Mouse (Mus musculus): ENCODE results near the gene Il27ra. TPM values are rescaled to one million over a fixed set of nuclear protein-coding genes. Genes with fewer than 3 reads are reported as not detected.

The Il27ra gene
- polyA plus RNA-seq, 1 experiment from 2014 or later, result 6.1 TPM

DNA sequence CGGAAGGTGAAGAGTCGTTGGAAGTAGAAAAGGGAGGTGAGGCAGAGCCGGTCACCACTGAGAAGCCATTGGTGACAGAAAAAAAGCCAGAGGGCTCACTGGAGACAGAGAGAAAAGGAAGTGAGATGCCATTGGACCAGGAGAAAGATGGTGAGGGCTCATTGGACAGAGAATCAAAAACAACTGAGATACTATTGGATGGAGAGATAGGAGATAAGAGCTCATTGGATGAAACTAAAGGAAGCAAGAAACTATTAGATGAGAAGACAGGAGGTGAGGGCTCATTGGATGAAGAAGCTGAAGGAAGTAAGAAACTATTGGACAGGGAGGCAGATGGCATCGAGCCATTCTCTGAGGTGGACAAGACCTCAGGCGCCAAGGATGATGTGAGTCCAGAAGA, 13.1 kb downstream of the Il27ra start:
- Histone ChIP-seq H3K4me1 (ENCODE audit: control insufficient read depth in 2 of 2, insufficient read depth in 2 of 2, low read length in 2 of 2) (peaks cover 5 to 10% of the 10 kb centered on the region in 2 experiments; a peak in 3 of 4 replicates), H3K9ac (ENCODE audit: low read length) (no peak overlapping the region), H3K4me3 (ENCODE audit: control insufficient read depth in 1 of 2, insufficient read depth in 1 of 2, low read depth in 1 of 2, low read length in 2 of 2) (no peak overlapping the region), H3K27ac (replicated peaks in 1 of 2; ENCODE audit: control insufficient read depth in 1 of 2, insufficient read depth in 1 of 2, low read depth in 2 of 2, low read length in 2 of 2) (no peak overlapping the region), H3K36me3 (ENCODE audit: control insufficient read depth, insufficient read depth, low read length) (no peaks in the 10 kb centered on the region), H3K9me3 (ENCODE audit: control insufficient read depth, low read length) (no peaks in the 10 kb centered on the region), H3K4me2 (ENCODE audit: low read length) (no peak overlapping the region), H3K27me3 (ENCODE audit: control insufficient read depth, insufficient read depth, low read length) (peaks cover 37% of the 10 kb centered on the region)
- no peak for ATAC-seq (ENCODE audit: insufficient number of reproducible peaks, insufficient read depth, low FRiP score, low read depth)
- WGBS, result 76% methylated on average over 5 of the region's 5 CpGs

DNA sequence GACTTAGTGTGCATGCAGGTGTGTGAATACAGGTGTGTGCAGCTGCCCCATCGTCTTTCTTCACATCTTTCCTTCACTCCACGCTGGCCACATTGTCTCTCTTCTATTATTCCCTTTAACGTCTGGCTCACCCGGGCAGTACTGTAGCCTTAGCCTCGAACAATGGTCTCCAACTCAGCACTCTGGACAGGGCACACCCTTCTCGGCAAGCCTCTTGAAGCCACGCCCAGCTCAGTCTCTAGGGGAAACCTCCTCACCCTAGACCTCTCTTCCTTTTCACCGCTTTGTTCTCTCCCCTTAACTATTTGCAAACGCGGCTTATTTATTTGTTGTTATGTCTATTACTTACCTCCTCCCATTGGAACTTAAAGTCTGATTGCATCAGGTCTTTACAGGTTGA, 14.9 kb downstream of the Il27ra start:
- no peaks in the 10 kb centered on the region for H3K36me3 ChIP-seq (ENCODE audit: control insufficient read depth, insufficient read depth, low read length)
- no peaks in the 10 kb centered on the region for H3K9me3 ChIP-seq (ENCODE audit: control insufficient read depth, low read length)
- no peak overlapping the region for H3K4me2 ChIP-seq (ENCODE audit: low read length)
- H3K27me3 ChIP-seq (ENCODE audit: control insufficient read depth, insufficient read depth, low read length), result peaks cover 38% of the 10 kb centered on the region
- H3K4me1 ChIP-seq (ENCODE audit: control insufficient read depth in 2 of 2, insufficient read depth in 2 of 2, low read length in 2 of 2), result peaks cover 17 to 28% of the 10 kb centered on the region in 2 experiments
- H3K9ac ChIP-seq (ENCODE audit: low read length), result no peak overlapping the region
- H3K27ac ChIP-seq (replicated peaks in 1 of 2; ENCODE audit: control insufficient read depth in 1 of 2, insufficient read depth in 1 of 2, low read depth in 2 of 2, low read length in 2 of 2), result no peak overlapping the region
- ATAC-seq (ENCODE audit: insufficient number of reproducible peaks, insufficient read depth, low FRiP score, low read depth), result no peak
- WGBS, result 15% methylated on average over 10 of the region's 10 CpGs
- H3K4me3 ChIP-seq (ENCODE audit: control insufficient read depth in 1 of 2, insufficient read depth in 1 of 2, low read depth in 1 of 2, low read length in 2 of 2), result no peak overlapping the region

GRCm38 (mm10) chr8:84025863-84026262, 16.5 kb downstream of the Il27ra start:
- 0 out of 2 replicates have a peak, but pooled peaks have one; percentile 20 for ATAC-seq (ENCODE audit: insufficient number of reproducible peaks, insufficient read depth, low FRiP score, low read depth)
- Histone ChIP-seq H3K27me3 (ENCODE audit: control insufficient read depth, insufficient read depth, low read length) (peaks cover 50% of the 10 kb centered on the region), H3K9me3 (ENCODE audit: control insufficient read depth, low read length) (no peaks in the 10 kb centered on the region), H3K36me3 (ENCODE audit: control insufficient read depth, insufficient read depth, low read length) (no peaks in the 10 kb centered on the region), H3K4me3 (ENCODE audit: control insufficient read depth in 1 of 2, insufficient read depth in 1 of 2, low read depth in 1 of 2, low read length in 2 of 2) (peak overlapping the region; percentile 37 to 45), H3K4me1 (ENCODE audit: control insufficient read depth in 2 of 2, insufficient read depth in 2 of 2, low read length in 2 of 2) (peaks cover 24 to 42% of the 10 kb centered on the region in 2 experiments), H3K4me2 (ENCODE audit: low read length) (peak overlapping the region; percentile 80), H3K9ac (ENCODE audit: low read length) (peak overlapping the region; percentile 54), H3K27ac (replicated peaks in 1 of 2; ENCODE audit: control insufficient read depth in 1 of 2, insufficient read depth in 1 of 2, low read depth in 2 of 2, low read length in 2 of 2) (no peak overlapping the region)
- under 1% methylated on average over 41 of the region's 41 CpGs for WGBS

GRCm38 (mm10) chr8:84024171-84024570, 18.2 kb downstream of the Il27ra start:
- Histone ChIP-seq H3K4me2 (ENCODE audit: low read length) (no peak overlapping the region), H3K36me3 (ENCODE audit: control insufficient read depth, insufficient read depth, low read length) (no peaks in the 10 kb centered on the region), H3K27ac (replicated peaks in 1 of 2; ENCODE audit: control insufficient read depth in 1 of 2, insufficient read depth in 1 of 2, low read depth in 2 of 2, low read length in 2 of 2) (peak overlapping the region in 1 of 2 experiments; percentile 83; a peak in 1 of 4 replicates), H3K27me3 (ENCODE audit: control insufficient read depth, insufficient read depth, low read length) (peaks cover 59% of the 10 kb centered on the region), H3K4me1 (ENCODE audit: control insufficient read depth in 2 of 2, insufficient read depth in 2 of 2, low read length in 2 of 2) (peaks cover 24 to 42% of the 10 kb centered on the region in 2 experiments), H3K9me3 (ENCODE audit: control insufficient read depth, low read length) (no peaks in the 10 kb centered on the region), H3K9ac (ENCODE audit: low read length) (no peak overlapping the region), H3K4me3 (ENCODE audit: control insufficient read depth in 1 of 2, insufficient read depth in 1 of 2, low read depth in 1 of 2, low read length in 2 of 2) (no peak overlapping the region)
- WGBS, result 18% methylated on average over 10 of the region's 10 CpGs
- no peak for ATAC-seq (ENCODE audit: insufficient number of reproducible peaks, insufficient read depth, low FRiP score, low read depth)

GRCm38 (mm10) chr8:84023631-84024030, 18.8 kb downstream of the Il27ra start:
- Histone ChIP-seq H3K36me3 (ENCODE audit: control insufficient read depth, insufficient read depth, low read length) (no peaks in the 10 kb centered on the region), H3K9ac (ENCODE audit: low read length) (no peak overlapping the region; the same call in 1 of the 2 replicates), H3K27me3 (ENCODE audit: control insufficient read depth, insufficient read depth, low read length) (peaks cover 57% of the 10 kb centered on the region), H3K27ac (replicated peaks in 1 of 2; ENCODE audit: control insufficient read depth in 1 of 2, insufficient read depth in 1 of 2, low read depth in 2 of 2, low read length in 2 of 2) (peak overlapping the region; percentile 81 to 83), H3K4me1 (ENCODE audit: control insufficient read depth in 2 of 2, insufficient read depth in 2 of 2, low read length in 2 of 2) (peaks cover 24 to 42% of the 10 kb centered on the region in 2 experiments), H3K9me3 (ENCODE audit: control insufficient read depth, low read length) (no peaks in the 10 kb centered on the region), H3K4me2 (ENCODE audit: low read length) (peak overlapping the region; percentile 48), H3K4me3 (ENCODE audit: control insufficient read depth in 1 of 2, insufficient read depth in 1 of 2, low read depth in 1 of 2, low read length in 2 of 2) (no peak overlapping the region)
- ATAC-seq (ENCODE audit: insufficient number of reproducible peaks, insufficient read depth, low FRiP score, low read depth), result no peak
- 23% methylated on average over 1 of the region's 1 CpGs for WGBS

- H3K4me2 ChIP-seq (ENCODE audit: low read length), result peak overlapping the region; percentile 48
- 1% methylated on average over 5 of the region's 5 CpGs for WGBS
- no peaks in the 10 kb centered on the region for H3K9me3 ChIP-seq (ENCODE audit: control insufficient read depth, low read length)
- peak overlapping the region; percentile 81 to 83 for H3K27ac ChIP-seq (replicated peaks in 1 of 2; ENCODE audit: control insufficient read depth in 1 of 2, insufficient read depth in 1 of 2, low read depth in 2 of 2, low read length in 2 of 2)
- H3K4me1 ChIP-seq (ENCODE audit: control insufficient read depth in 2 of 2, insufficient read depth in 2 of 2, low read length in 2 of 2), result peaks cover 24 to 42% of the 10 kb centered on the region in 2 experiments
- H3K4me3 ChIP-seq (ENCODE audit: control insufficient read depth in 1 of 2, insufficient read depth in 1 of 2, low read depth in 1 of 2, low read length in 2 of 2), result no peak overlapping the region
- H3K27me3 ChIP-seq (ENCODE audit: control insufficient read depth, insufficient read depth, low read length), result peaks cover 52% of the 10 kb centered on the region
- H3K9ac ChIP-seq (ENCODE audit: low read length), result no peak overlapping the region
- no peaks in the 10 kb centered on the region for H3K36me3 ChIP-seq (ENCODE audit: control insufficient read depth, insufficient read depth, low read length)
- peak; percentile 59 for ATAC-seq (ENCODE audit: insufficient number of reproducible peaks, insufficient read depth, low FRiP score, low read depth)
Measured at GRCm38 (mm10) chr8:84023085-84023484, 19.3 kb downstream of the Il27ra start.

DNA sequence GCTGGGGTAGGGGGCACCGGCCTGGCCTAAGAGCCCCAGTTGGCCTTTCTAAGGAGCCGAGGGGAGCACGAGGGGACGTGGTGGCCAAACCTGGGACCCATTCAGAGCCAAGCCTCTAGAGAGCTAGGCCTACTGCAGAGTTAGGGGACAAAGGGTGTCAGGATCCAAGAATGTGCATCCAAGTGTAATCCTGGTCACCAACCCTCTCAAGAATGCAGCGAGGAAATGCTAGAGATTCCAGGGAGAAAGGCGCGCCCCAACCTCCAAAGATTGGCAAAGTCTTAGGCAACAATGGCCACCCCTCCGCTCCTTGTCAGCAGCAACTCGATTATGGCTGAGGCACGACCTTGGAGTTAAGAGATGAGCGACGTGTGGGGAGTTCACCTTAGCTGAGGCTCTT, 20.8 kb downstream of the Il27ra start:
- no peak for ATAC-seq (ENCODE audit: insufficient number of reproducible peaks, insufficient read depth, low FRiP score, low read depth)
- no peak overlapping the region for H3K27ac ChIP-seq (replicated peaks in 1 of 2; ENCODE audit: control insufficient read depth in 1 of 2, insufficient read depth in 1 of 2, low read depth in 2 of 2, low read length in 2 of 2)
- no peak overlapping the region for H3K4me3 ChIP-seq (ENCODE audit: control insufficient read depth in 1 of 2, insufficient read depth in 1 of 2, low read depth in 1 of 2, low read length in 2 of 2)
- H3K9ac ChIP-seq (ENCODE audit: low read length), result no peak overlapping the region
- H3K9me3 ChIP-seq (ENCODE audit: control insufficient read depth, low read length), result no peaks in the 10 kb centered on the region
- peaks cover 24 to 42% of the 10 kb centered on the region in 2 experiments for H3K4me1 ChIP-seq (ENCODE audit: control insufficient read depth in 2 of 2, insufficient read depth in 2 of 2, low read length in 2 of 2)
- peaks cover 36% of the 10 kb centered on the region for H3K27me3 ChIP-seq (ENCODE audit: control insufficient read depth, insufficient read depth, low read length)
- H3K4me2 ChIP-seq (ENCODE audit: low read length), result 0 out of 2 replicates have a peak overlapping the region, but pooled peaks have one; percentile 13
- H3K36me3 ChIP-seq (ENCODE audit: control insufficient read depth, insufficient read depth, low read length), result no peaks in the 10 kb centered on the region
- 47% methylated on average over 12 of the region's 12 CpGs for WGBS

- WGBS, result 12% methylated on average over 18 of the region's 18 CpGs
- H3K36me3 ChIP-seq (ENCODE audit: control insufficient read depth, insufficient read depth, low read length), result no peaks in the 10 kb centered on the region
- no peak within 1 kb of the TSS for H3K27ac ChIP-seq (replicated peaks in 1 of 2; ENCODE audit: control insufficient read depth in 1 of 2, insufficient read depth in 1 of 2, low read depth in 2 of 2, low read length in 2 of 2)
- 0 out of 2 replicates have a peak within 1 kb of the TSS, but pooled peaks have one; percentile 13 for H3K4me2 ChIP-seq (ENCODE audit: low read length)
- no peak within 1 kb of the TSS for H3K9ac ChIP-seq (ENCODE audit: low read length)
- H3K4me3 ChIP-seq (ENCODE audit: control insufficient read depth in 1 of 2, insufficient read depth in 1 of 2, low read depth in 1 of 2, low read length in 2 of 2), result no peak within 1 kb of the TSS
- no peak for ATAC-seq (ENCODE audit: insufficient number of reproducible peaks, insufficient read depth, low FRiP score, low read depth)
- H3K4me1 ChIP-seq (ENCODE audit: control insufficient read depth in 2 of 2, insufficient read depth in 2 of 2, low read length in 2 of 2), result peaks cover 22 to 38% of the 10 kb centered on the region in 2 experiments
- peaks cover 1% of the 10 kb centered on the region; the same call in 1 of the 2 replicates for H3K9me3 ChIP-seq (ENCODE audit: control insufficient read depth, low read length)
- peaks cover 32% of the 10 kb centered on the region for H3K27me3 ChIP-seq (ENCODE audit: control insufficient read depth, insufficient read depth, low read length)
Measured at GRCm38 (mm10) chr8:84021096-84021495, 21.3 kb downstream of the Il27ra start, which contains the start of gene Palm3. Gene Palm3, plus strand, starts transcription at chr8:84021471.
